Mouse (Mus musculus): ENCODE data around the gene Cacna2d3.

The Cacna2d3 gene

GRCm38 (mm10) chr14:29391489-29391888 is 330.2 kb downstream of the Cacna2d3 start:
- DNase-seq (ENCODE audit: low spot score): no peak

- no peak for DNase-seq (ENCODE audit: low spot score)
These were observed 333.9 kb downstream of the Cacna2d3 start for GRCm38 (mm10) chr14:29387761-29388160.

GRCm38 (mm10) chr14:29385500-29385899 is 336.2 kb downstream of the Cacna2d3 start:
- DNase-seq (ENCODE audit: low spot score): no peak

GRCm38 (mm10) chr14:29382786-29383185 is 338.9 kb downstream of the Cacna2d3 start:
- DNase-seq (ENCODE audit: low spot score): no peak

DNA sequence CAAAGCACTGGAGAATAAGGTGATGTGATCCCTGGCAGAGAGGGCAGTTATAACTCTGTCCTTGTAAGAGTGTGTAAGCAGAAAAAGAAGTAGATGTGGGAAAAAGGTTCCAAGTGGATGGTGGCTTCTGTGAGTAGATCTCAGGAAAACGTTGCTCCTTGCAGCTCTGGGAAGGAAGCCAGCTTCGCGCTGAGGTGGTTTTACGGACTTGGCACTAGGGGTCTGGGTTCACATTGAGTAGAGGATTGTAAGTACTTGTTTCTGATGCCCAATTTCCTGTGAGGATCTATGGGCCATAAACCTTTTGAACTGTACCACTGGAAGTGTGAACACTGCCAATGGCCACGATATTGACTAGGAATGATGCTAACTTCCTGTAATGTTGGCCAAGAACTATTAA is 354.8 kb downstream of the Cacna2d3 start:
- no peak for DNase-seq (ENCODE audit: low spot score)

GRCm38 (mm10) chr14:29362448-29362847 is 359.2 kb downstream of the Cacna2d3 start:
- DNase-seq (ENCODE audit: low spot score): no peak

- DNase-seq (ENCODE audit: low spot score): no peak
These were observed 371.0 kb downstream of the Cacna2d3 start for GRCm38 (mm10) chr14:29350627-29351026.

GRCm38 (mm10) chr14:29341581-29341980 is 380.1 kb downstream of the Cacna2d3 start:
- no peak for DNase-seq (ENCODE audit: low spot score)

GRCm38 (mm10) chr14:29340728-29341127 is 380.9 kb downstream of the Cacna2d3 start:
- DNase-seq (ENCODE audit: low spot score): no peak

DNA sequence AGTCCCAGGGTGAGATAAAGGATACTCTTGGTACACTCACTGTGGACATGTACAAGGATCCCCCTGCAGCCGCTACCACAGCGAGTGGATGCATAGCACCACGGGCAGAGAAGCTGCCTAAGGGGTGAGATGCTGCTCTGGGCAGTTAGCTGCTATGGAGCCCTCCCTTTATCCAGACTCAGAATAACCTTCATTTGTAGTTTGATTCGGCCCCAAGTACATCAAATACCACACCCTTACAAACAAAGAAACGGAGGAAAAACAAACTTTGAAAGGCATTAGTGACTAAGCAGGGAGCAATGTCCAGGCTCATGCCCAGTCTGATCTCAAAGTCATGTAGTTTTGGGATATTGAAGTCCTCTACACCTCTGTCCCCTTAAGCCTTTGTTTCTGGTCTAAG is 386.8 kb downstream of the Cacna2d3 start:
- DNase-seq (ENCODE audit: low spot score): no peak

- DNase-seq (ENCODE audit: low spot score): no peak
These were observed 387.4 kb downstream of the Cacna2d3 start for GRCm38 (mm10) chr14:29334216-29334615.

DNA sequence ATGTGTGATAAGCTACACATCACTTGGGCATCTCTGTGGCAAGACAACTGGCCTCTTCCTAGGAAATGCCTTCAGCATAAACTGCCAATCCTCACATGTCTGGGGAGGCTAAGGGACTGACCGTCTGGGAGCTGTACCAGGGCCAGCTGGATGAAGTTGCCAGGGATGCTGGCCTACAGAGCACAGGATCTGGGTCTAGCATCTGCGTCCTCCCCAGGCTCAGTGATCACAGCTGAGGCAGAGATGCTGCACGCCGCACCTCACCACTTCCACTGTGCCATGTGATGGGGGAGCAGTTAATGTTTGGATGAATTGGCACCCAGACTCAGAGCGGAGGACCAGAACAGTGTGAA is 397.3 kb downstream of the Cacna2d3 start:
- DNase-seq (ENCODE audit: low spot score): no peak

- no peak for DNase-seq (ENCODE audit: low spot score)
These were observed 397.8 kb downstream of the Cacna2d3 start for GRCm38 (mm10) chr14:29323718-29324429.

DNA sequence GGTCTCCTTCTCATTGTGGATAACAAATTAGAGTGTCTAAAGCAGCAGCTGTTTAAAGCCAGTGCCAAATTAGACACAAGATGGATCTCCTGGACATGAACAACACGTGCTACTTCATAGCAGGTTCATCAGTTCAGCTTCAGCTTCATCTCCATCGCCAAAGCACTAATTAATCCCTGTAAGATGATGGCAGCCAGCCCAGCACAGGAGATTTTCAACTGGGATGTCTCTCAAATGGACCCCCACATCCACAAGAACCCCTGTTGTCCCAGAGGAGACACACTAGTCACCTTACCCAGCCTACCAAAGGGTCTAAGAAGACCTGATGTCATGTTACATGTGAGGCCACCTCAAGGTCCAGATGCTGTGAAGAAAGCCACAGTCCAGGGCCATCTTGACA is 408.2 kb downstream of the Cacna2d3 start:
- no peak for DNase-seq (ENCODE audit: low spot score)

GRCm38 (mm10) chr14:29305623-29306022 is 416.0 kb downstream of the Cacna2d3 start:
- DNase-seq (ENCODE audit: low spot score): no peak

DNA sequence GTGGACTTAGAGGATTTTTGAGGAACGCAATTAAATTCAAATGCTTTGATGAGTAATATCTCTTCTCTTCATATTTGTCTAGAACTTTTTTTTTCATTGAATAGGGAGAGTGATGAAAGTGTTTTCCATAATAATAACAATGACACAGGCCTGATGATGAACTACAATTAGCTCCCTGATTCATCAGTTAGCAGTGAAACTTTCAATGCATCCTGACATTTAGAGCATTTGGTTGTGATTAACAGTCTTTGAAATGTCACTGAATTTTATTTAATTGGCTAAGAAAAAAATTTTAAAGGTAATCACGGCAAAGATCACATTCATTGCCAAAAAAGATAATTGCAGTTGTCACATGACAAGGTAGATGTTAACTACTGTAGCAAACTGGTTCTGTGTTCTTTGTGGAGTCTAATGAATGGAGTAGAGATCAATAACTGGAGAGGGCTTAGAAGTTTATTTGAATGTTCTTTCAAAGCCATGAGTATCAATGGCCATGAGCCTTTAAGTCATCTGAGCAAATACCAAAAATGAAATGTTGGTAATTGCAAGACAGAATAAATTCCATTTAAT is 425.4 kb downstream of the Cacna2d3 start:
- no peak for DNase-seq (ENCODE audit: low spot score)

DNA sequence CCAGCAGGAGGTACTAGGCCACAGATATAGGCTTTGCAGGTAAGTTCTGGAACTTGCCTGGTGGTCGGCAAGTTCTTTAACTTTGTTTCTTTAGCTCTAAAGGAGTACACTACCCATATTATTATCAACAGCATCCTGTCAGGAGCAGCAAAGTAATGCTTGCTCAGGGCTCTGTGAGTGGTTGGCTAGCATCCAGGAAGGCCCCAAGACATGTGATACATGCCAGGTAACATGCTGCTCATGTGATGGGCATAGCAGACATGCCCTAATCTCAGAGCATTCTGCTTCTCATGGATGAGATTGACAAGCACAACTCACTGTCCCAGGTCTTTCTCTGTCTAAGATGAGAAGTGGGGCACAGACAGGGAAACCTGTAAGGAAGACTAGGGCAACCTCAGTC is 442.8 kb downstream of the Cacna2d3 start:
- no peak for DNase-seq (ENCODE audit: low spot score)

GRCm38 (mm10) chr14:29278401-29278800 is 443.3 kb downstream of the Cacna2d3 start:
- DNase-seq (ENCODE audit: low spot score): no peak

- DNase-seq (ENCODE audit: low spot score): no peak
These were observed 444.0 kb downstream of the Cacna2d3 start for GRCm38 (mm10) chr14:29277701-29278100.

DNA sequence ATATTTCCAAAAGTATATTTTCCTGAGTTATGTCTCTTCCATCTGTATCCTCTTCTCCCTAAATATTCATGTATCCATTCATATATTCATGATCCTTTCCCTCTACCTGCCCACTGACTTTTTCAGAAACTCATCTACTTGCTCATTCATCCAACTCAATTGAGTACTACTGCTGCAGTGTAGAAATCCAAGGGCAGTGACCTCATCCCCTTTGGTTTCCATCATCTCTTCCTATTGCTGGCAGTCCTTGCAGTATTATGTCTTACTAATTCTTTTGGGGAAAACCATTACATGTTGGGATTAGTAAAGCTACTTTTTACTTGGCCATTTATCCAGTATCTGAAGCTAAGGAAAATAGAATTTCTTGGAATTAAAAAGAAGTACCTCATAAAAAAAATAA is 447.8 kb downstream of the Cacna2d3 start:
- DNase-seq (ENCODE audit: low spot score): no peak

DNA sequence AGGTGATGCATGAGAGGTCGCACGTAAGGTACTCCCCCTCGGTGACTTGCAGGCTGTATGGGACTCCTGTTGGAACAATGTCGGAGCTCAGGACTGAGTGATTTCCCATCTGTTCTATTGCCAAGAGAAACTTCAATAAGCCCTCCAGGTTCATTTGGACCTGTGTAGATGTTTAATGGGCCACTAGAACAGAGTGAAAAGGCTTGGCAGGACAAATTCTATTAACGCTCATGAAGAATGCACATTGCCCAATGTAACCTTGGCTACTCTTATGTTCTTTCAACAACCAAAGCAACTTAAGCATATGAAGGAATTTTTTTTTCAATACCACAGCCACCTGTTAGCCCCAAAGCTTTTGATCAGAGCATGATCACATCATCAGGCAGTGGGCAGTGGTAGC is 451.1 kb downstream of the Cacna2d3 start:
- no peak for DNase-seq (ENCODE audit: low spot score)

GRCm38 (mm10) chr14:29269816-29270215 is 451.8 kb downstream of the Cacna2d3 start:
- no peak for DNase-seq (ENCODE audit: low spot score)

GRCm38 (mm10) chr14:29268609-29269008 is 453.1 kb downstream of the Cacna2d3 start:
- no peak for DNase-seq (ENCODE audit: low spot score)

- DNase-seq (ENCODE audit: low spot score): no peak
These were observed 454.3 kb downstream of the Cacna2d3 start for GRCm38 (mm10) chr14:29267233-29267874.
